Mouse (Mus musculus) embryonic facial prominence, embryonic 13.5 days (tissue): ENCODE results near the gene Rgs10. TPM values are rescaled to one million over a fixed set of nuclear protein-coding genes. Genes with fewer than 3 reads are reported as not detected.
"Not testable (repeated sequence)": the region's sequence is repeated elsewhere in the genome, so short reads cannot be mapped to it uniquely, and the experiment has no call there.

Experiments used
- ATAC-seq: fragments of 200-750 bp; cut with Nextera tagmentation; 2 replicates; pipeline ENCODE4 v1.8.0; 2017; ENCODE audit warnings: low read depth; ENCODE audit not compliant: insufficient number of reproducible peaks, insufficient read depth, low FRiP score, low TSS enrichment
- H3K27ac ChIP-seq: fragments of 300-500 bp; sonication (generic); 2 replicates; pipeline ENCODE4 v1.5.1; 2015; ENCODE audit warnings: moderate library complexity, mild to moderate bottlenecking, inconsistent platforms
- H3K27me3 ChIP-seq: fragments of 300-500 bp; sonication (generic); 2 replicates; pipeline ENCODE4 v1.6.1; 2015; ENCODE audit warnings: mild to moderate bottlenecking, inconsistent platforms
- H3K36me3 ChIP-seq: fragments of 300-500 bp; sonication (generic); 2 replicates; pipeline ENCODE4 v1.6.1; 2015; ENCODE audit warnings: mild to moderate bottlenecking, inconsistent platforms
- H3K4me1 ChIP-seq: fragments of 300-500 bp; sonication (generic); 2 replicates; pipeline ENCODE4 v1.6.1; 2015; ENCODE audit warnings: inconsistent platforms
- H3K4me2 ChIP-seq: fragments of 300-500 bp; sonication (generic); 2 replicates; pipeline ENCODE4 v1.6.1; 2015; ENCODE audit warnings: moderate library complexity, mild to moderate bottlenecking, inconsistent platforms
- H3K4me3 ChIP-seq: fragments of 300-500 bp; sonication (generic); 2 replicates; pipeline ENCODE4 v1.5.1; 2015; ENCODE audit warnings: mild to moderate bottlenecking, inconsistent platforms
- H3K9ac ChIP-seq: fragments of 300-500 bp; sonication (generic); 2 replicates; pipeline ENCODE4 v1.6.1; 2015; ENCODE audit warnings: mild to moderate bottlenecking, inconsistent platforms
- H3K9me3 ChIP-seq: fragments of 300-500 bp; sonication (generic); 2 replicates; pipeline ENCODE4 v1.6.1; 2016; ENCODE audit warnings: inconsistent platforms
- WGBS: fragments of 180-500 bp; shearing (Covaris S2); methylation state at CpG from one replicate; pipeline ENCODE4 v1.1.7; 2015; ENCODE audit warnings: mixed read lengths; 5-methylcytosine and 5-hydroxymethylcytosine counted together
- polyA plus RNA-seq: library from polyadenylated mRNA; unstranded; fragments of >200 nt; fragmentation: Nextera tagmentation; extraction: Ambion mirVana; gene quantifications from 2 replicates; pipeline ENCODE4 v1.2.1, GENCODE M21; 2015

The Rgs10 gene
- polyA plus RNA-seq, 1 experiment from 2014 or later, result 12.3 TPM

DNA sequence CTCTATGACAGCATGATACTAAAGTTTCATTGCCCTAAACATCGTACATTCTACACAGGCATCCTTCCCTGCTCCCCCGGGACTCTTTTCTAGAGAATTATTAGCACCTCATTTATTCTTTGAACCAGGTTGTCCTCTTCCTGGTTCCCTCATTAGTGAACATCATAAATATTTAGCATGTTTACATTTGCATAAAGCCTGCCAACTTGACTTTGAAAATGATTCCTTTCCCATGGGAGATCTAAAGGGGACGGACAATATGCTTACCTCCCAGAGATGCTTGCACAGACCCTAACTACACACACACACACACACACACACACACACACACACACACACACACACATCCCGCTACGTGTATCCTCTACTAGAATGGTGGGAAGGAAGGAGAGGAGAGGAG lies 67.4 kb downstream of the Rgs10 start:
- WGBS, result 75% methylated on average over 3 of the region's 5 CpGs
- no peak overlapping the region for H3K4me2 ChIP-seq
- H3K4me1 ChIP-seq, result no peaks in the 10 kb centered on the region
- H3K27ac ChIP-seq, result no peak overlapping the region
- H3K9ac ChIP-seq, result no peak overlapping the region
- H3K9me3 ChIP-seq, result no peaks in the 10 kb centered on the region
- no peaks in the 10 kb centered on the region for H3K36me3 ChIP-seq
- no peak overlapping the region for H3K4me3 ChIP-seq
- H3K27me3 ChIP-seq, result no peaks in the 10 kb centered on the region
- ATAC-seq, result no peak

DNA sequence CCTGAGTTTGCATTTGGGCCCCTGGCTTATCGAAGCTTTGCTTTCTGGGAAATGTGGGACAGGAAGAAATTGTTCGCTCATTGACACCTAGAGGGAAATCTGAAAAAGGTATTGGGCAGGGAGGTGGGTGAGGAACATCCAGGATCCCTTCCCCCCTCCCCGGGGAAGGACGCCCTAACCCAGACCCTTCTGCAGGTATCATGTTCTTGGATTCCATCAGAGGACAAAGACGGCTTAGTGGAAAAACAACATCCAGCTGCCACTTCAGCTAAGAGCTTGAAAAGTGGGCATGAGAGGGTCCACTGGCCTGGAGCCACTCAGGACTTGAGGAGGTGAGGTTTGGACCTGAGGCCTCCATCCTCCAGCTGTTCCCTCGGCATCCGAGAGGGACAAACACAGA lies 68.2 kb downstream of the Rgs10 start:
- Histone ChIP-seq H3K4me3 (no peak overlapping the region), H3K9ac (no peak overlapping the region), H3K27me3 (no peaks in the 10 kb centered on the region), H3K36me3 (no peaks in the 10 kb centered on the region), H3K4me1 (no peaks in the 10 kb centered on the region), H3K9me3 (no peaks in the 10 kb centered on the region), H3K27ac (no peak overlapping the region), H3K4me2 (no peak overlapping the region)
- 70% methylated on average over 7 of the region's 7 CpGs for WGBS
- ATAC-seq, result no peak

- no peaks in the 10 kb centered on the region for H3K9me3 ChIP-seq
- H3K9ac ChIP-seq, result no peak overlapping the region
- no peak for ATAC-seq
- WGBS, result 93% methylated on average over 4 of the region's 4 CpGs
- no peak overlapping the region for H3K4me2 ChIP-seq
- no peaks in the 10 kb centered on the region for H3K36me3 ChIP-seq
- H3K4me1 ChIP-seq, result no peaks in the 10 kb centered on the region
- H3K27me3 ChIP-seq, result no peaks in the 10 kb centered on the region
- no peak overlapping the region for H3K27ac ChIP-seq
- H3K4me3 ChIP-seq, result no peak overlapping the region
Observed at GRCm38 (mm10) chr7:128349751-128350150, 68.8 kb downstream of the Rgs10 start.

DNA sequence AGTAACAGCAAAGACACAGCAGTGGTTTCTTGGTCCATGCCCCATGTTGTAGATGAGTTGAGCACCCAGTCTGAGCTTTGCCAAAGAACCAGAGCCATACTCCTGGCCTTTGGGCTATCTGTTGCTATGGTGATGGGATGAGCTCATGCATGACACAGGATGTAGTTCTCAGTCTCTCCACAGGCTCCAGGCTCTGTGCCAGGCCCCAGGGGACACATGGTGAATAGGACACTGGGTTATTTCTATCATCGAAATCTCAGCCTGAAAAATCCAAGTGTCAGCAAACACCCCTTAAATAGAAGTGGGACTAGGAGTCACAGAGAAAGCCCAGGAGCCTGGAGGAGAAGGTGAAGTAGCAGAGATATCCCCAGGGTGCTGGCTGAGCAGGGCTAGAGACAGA lies 70.0 kb downstream of the Rgs10 start:
- H3K27me3 ChIP-seq, result no peaks in the 10 kb centered on the region
- 38% methylated on average over 1 of the region's 1 CpGs for WGBS
- no peak for ATAC-seq
- H3K9ac ChIP-seq, result no peak overlapping the region
- no peak overlapping the region for H3K4me2 ChIP-seq
- H3K4me1 ChIP-seq, result no peaks in the 10 kb centered on the region
- no peak overlapping the region for H3K27ac ChIP-seq
- no peak overlapping the region for H3K4me3 ChIP-seq
- H3K36me3 ChIP-seq, result no peaks in the 10 kb centered on the region
- no peaks in the 10 kb centered on the region for H3K9me3 ChIP-seq

- no peak overlapping the region for H3K9ac ChIP-seq
- H3K4me2 ChIP-seq, result no peak overlapping the region
- ATAC-seq, result no peak
- H3K27ac ChIP-seq, result no peak overlapping the region
- 79% methylated on average over 8 of the region's 8 CpGs for WGBS
- H3K4me1 ChIP-seq, result no peaks in the 10 kb centered on the region
- no peaks in the 10 kb centered on the region; the same call in 1 of the 2 replicates for H3K9me3 ChIP-seq
- H3K36me3 ChIP-seq, result no peaks in the 10 kb centered on the region
- no peak overlapping the region for H3K4me3 ChIP-seq
- H3K27me3 ChIP-seq, result no peaks in the 10 kb centered on the region
Observed at GRCm38 (mm10) chr7:128346991-128347390, 71.6 kb downstream of the Rgs10 start.

GRCm38 (mm10) chr7:128346522-128346921 lies 72.0 kb downstream of the Rgs10 start:
- WGBS, result 48% methylated on average over 2 of the region's 2 CpGs

DNA sequence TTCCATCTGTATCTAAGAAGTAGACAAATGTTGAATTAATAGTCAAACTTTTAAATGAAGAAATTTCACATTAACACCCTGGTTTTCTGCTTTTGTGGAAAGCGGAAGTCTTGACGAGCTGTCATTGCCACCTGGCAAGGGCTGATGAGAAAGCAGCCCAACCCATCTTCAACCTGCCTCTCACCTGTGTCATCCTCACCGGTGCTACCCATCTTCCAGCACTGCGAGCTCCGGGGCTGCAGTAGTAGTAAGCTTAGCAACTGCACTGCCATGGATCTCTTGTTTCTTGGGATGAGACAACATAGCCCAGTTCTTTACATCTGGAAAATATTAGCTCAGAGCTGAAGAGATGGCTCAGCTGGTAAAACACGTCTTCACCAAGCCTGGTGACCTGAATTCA lies 72.9 kb downstream of the Rgs10 start:
- WGBS, result 63% methylated on average over 6 of the region's 6 CpGs
- Histone ChIP-seq H3K27me3 (no peaks in the 10 kb centered on the region), H3K9ac (no peak overlapping the region), H3K27ac (no peak overlapping the region), H3K9me3 (no peaks in the 10 kb centered on the region; the same call in 1 of the 2 replicates), H3K4me3 (no peak overlapping the region), H3K4me2 (no peak overlapping the region), H3K4me1 (no peaks in the 10 kb centered on the region), H3K36me3 (no peaks in the 10 kb centered on the region)
- ATAC-seq, result no peak

More at GRCm38 (mm10) chr7:128346522-128346921, 72.0 kb downstream of the Rgs10 start:
- Histone ChIP-seq H3K9me3 (no peaks in the 10 kb centered on the region; the same call in 1 of the 2 replicates), H3K4me2 (no peak overlapping the region), H3K27me3 (no peaks in the 10 kb centered on the region), H3K4me1 (no peaks in the 10 kb centered on the region), H3K27ac (no peak overlapping the region), H3K9ac (no peak overlapping the region), H3K36me3 (no peaks in the 10 kb centered on the region), H3K4me3 (no peak overlapping the region)
- no peak for ATAC-seq

DNA sequence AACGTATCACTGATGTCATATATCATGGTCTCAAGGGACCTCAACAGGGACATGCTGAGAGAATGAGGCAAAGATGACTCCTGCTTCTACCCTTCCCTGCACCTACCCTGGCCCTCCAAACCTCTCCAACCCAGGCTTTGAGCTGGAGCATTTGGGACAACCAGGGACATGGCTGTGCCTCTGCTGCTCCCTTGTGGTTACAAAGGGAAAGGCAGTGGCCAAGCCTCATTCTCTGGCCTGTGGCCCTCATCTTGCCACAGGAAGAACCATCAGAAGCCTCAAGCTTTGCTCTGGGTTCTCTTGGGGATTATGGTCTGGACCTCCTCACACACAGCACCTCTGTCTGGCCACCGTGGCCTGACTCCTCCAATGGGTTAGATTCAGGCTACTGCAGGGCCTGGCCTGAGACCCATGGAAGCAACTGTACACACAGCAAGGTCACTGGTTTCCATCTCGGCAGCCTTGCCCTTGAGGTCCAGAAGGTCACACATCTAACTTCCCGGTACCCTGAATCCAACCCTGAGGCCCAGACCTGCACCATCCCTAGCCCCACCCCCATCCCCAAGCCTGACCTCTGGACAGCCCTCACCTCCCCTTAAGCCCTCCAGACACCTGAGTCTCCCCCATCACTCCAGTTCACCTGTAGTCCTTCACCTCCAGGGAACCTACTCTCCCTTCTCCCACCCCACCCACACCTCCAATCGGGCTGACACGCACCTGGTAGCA lies 73.5 kb downstream of the Rgs10 start:
- Histone ChIP-seq H3K4me2 (no peak overlapping the region), H3K9me3 (no peaks in the 10 kb centered on the region; the same call in 1 of the 2 replicates), H3K4me1 (no peaks in the 10 kb centered on the region), H3K36me3 (no peaks in the 10 kb centered on the region), H3K4me3 (no peak overlapping the region), H3K27ac (no peak overlapping the region), H3K9ac (no peak overlapping the region), H3K27me3 (no peaks in the 10 kb centered on the region)
- 0 out of 2 replicates have a peak, but pooled peaks have one; percentile 20 for ATAC-seq
- 61% methylated on average over 6 of the region's 6 CpGs for WGBS

DNA sequence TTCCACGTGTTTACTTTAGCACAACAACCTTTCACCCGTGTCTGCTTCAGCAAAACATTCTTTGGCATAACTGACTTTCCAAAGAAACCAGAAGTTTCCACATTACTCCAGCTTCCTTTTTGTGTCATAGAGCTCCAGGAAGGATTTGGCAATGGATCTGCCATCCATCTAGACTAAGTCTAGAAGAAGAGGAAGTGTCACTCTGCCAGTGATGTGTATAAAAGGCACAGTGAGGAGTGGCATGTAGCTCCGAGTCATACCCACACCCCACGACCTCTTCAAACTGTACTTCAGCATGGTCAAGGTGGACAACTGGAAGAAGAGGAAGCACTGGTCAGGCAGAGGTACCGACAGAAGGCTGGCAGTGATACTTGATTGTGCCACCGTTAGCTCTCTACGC lies 74.1 kb downstream of the Rgs10 start:
- 81% methylated on average over 7 of the region's 7 CpGs for WGBS
- Histone ChIP-seq H3K4me3 (no peak overlapping the region), H3K4me1 (no peaks in the 10 kb centered on the region)

DNA sequence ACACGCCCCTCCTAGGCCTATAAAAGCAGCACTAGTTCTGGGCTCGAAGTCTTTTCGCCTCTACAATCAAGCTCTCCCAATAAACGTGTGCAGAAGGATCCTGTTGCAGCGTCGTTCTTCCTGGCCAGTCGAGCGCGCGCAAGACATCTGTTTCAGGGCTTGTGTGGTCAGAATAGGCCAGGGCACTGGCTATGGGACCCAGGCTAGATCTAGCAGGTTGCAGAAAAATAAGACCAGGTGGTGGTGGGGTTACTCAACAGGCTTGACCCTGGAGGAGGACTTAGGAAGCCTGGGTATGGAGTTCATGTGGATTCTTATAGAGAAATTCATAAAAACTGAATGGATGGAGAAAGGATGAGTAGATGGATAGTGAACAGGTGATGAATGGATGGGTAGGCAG lies 75.9 kb downstream of the Rgs10 start:
- not testable (repeated sequence) for H3K4me1 ChIP-seq, H3K9ac ChIP-seq, H3K27me3 ChIP-seq, H3K27ac ChIP-seq, H3K4me3 ChIP-seq, ATAC-seq, H3K4me2 ChIP-seq, H3K9me3 ChIP-seq, H3K36me3 ChIP-seq
- WGBS, result 91% methylated on average over 9 of the region's 10 CpGs

More for the DNA sequence above, 74.1 kb downstream of the Rgs10 start:
- no peak for ATAC-seq
- H3K36me3 ChIP-seq, result no peaks in the 10 kb centered on the region
- H3K27me3 ChIP-seq, result no peaks in the 10 kb centered on the region
- H3K4me2 ChIP-seq, result no peak overlapping the region
- H3K9ac ChIP-seq, result no peak overlapping the region
- H3K27ac ChIP-seq, result no peak overlapping the region
- no peaks in the 10 kb centered on the region; the same call in 1 of the 2 replicates for H3K9me3 ChIP-seq

- H3K36me3 ChIP-seq, H3K27me3 ChIP-seq, H3K27ac ChIP-seq, H3K9ac ChIP-seq, H3K9me3 ChIP-seq, H3K4me1 ChIP-seq, ATAC-seq, H3K4me2 ChIP-seq, H3K4me3 ChIP-seq: not testable (repeated sequence)
- 74% methylated on average over 9 of the region's 9 CpGs for WGBS
Observed at GRCm38 (mm10) chr7:128340321-128340720, 78.2 kb downstream of the Rgs10 start.

GRCm38 (mm10) chr7:128332896-128333295 lies 85.7 kb downstream of the Rgs10 start:
- no peaks in the 10 kb centered on the region for H3K9me3 ChIP-seq
- H3K9ac ChIP-seq, result no peak overlapping the region
- H3K27ac ChIP-seq, result no peak overlapping the region
- ATAC-seq, result no peak
- no peaks in the 10 kb centered on the region for H3K27me3 ChIP-seq
- no peaks in the 10 kb centered on the region for H3K36me3 ChIP-seq
- 93% methylated on average over 1 of the region's 1 CpGs for WGBS
- no peak overlapping the region for H3K4me3 ChIP-seq
- peaks cover 3% of the 10 kb centered on the region; the same call in 1 of the 2 replicates for H3K4me1 ChIP-seq
- H3K4me2 ChIP-seq, result no peak overlapping the region
